Mouse (Mus musculus) G1E-ER4 (cell line): Measurements from ENCODE around the gene Fiz1. TPM values are rescaled to one million over a fixed set of nuclear protein-coding genes. Genes with fewer than 3 reads are reported as not detected.

ENCODE experiments used
- GATA1 ChIP-seq: IDR thresholded peaks from one replicate; pipeline ENCODE4 v1.8.0; 2012; ENCODE audit warnings: low read length, inconsistent platforms
- polyA plus RNA-seq: library from polyadenylated mRNA; stranded (reverse); fragments of >175 nt; gene quantifications from 2 replicates; pipeline ENCODE4 v1.2.3, GENCODE M21; 2012

Fiz1 gene
- polyA plus RNA-seq, 1 experiment: 91.3 TPM

DNA sequence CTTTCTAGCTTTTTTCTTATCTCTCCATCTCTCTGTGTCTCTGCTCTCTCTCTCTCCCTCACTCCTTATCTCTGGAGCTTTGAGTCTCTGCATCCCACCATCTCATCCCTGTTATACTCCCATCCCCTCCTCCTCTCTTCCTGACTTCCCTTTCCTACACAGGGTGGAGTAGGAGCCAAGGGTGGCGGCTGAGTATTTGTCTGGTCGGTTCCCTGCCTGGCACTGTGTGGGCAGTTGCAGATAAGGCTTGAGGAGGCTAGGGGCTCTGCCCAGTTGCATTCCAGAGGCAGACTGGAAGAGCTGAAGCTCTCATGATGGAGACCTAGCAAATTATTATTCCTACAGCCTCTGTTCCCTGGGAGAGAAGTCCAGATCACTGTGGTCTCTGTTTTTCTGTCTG, 26.2 kb downstream of the Fiz1 start:
- no peak for TF ChIP-seq GATA1

DNA sequence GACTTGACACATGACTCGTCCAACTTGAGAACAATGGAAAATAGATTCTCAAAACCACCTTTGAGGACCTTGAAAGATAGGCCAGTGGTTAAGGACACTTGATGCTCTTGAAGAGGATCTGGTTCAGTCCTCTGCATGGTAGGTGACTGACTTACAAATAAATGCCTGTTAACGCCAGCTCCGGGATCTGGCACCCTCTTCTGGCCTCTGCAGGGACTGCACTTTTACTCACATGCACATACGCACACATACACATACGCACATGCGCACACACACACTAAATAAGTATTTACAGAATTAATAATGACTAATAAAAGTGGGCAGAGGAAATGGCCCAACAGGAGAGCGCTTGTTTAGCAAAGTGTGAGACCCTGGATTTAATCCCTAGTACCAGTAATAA, 37.7 kb downstream of the Fiz1 start:
- TF ChIP-seq GATA1: no peak

DNA sequence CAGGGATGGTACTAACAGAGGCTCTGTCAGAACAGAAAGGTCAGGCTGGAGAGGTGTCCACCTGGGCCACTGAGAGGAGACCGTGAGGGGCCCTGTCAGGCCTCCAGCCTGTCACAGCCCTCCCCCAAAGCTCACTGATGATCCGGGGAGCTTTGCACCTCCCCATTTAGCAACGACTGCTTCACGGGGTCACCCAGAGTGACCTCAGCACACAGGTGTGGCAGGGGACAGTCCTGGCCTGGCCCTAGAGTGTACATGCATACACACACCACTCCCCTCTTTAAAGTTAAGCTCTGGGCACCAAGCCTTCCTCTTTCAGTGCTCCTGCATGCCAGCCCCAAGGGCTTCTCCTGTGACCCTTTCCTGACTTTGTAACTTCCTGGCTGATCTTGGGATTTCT, 39.0 kb downstream of the Fiz1 start:
- no peak for TF ChIP-seq GATA1

DNA sequence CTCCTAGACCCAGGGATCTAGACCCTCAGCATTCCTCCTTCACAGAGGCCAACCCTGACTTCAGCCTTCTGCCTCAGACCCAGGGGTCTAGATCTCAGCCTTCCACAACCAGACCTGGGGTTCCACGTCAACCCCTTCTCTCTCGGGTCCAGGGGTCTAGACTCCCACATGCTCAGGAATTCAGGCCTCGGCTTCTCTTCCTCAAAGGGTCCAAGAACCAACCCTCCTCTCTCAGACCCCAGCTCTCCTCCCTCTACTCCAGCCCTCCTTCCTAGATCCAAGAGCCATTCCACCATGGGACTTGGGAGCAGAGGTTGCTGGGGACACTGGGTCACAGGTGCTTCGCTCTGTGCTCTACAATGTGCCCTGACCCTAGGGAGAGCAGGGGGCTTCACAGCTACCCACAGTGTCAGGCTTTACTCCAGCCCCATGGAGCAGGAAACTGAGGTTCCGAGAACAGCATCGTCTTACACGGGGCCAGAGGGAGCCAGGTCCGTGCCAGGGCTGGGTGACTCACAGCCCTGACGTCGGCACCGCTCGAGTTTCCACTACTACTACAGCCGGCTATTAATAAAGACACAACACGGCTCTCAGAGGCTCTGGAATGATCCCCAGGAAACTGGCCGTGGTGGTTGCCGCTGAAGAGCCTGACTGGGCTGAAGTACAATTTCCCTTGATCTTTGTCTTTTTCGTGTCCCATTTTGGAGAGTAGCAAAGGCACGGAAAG, 42.0 kb downstream of the Fiz1 start:
- no peak for TF ChIP-seq GATA1

DNA sequence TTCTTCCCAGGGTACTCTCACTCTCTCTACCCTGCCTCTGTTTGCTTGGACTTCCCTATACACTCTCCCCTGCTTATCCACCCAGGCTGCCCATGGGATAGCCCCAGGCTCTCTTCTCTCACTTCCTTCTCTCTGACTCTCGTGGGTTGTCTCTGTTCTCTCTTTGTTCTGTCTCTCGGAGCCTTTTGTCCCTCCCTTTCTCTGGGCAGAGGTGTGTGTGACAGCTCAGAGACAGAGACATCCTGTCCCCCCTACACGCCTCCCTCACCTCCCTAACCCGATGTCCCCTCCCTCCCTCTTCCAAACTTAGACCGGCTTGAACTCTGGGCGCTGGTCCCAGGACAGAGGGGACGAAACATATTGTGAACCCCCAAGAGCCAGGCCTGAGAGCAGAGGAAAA, 42.8 kb downstream of the Fiz1 start:
- no peak for TF ChIP-seq GATA1

DNA sequence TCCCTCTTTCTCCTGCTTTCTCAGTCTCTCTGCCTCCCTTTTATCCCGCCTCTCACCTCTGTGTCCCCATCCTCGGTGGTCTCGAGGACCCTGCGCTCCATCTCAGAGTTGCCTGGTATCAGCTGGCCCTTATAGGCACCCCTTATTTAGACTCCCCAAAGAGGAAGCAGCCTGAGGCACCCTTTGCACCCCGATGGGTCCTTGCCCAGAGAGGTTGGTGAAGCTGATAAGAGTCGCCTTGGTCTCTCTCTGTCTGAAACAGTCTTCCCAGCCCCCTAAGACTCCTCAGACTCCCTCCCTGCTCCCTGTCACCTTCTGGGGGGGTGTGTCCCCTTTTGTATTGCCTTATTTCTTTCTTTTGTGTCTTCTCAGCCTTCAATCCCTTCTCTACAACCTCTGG, 43.4 kb downstream of the Fiz1 start, which contains the start of gene Sbk3:
Gene Sbk3, minus strand, starts transcription at position 101 of the 400 bp plus-strand sequence.
- TF ChIP-seq GATA1: no peak

DNA sequence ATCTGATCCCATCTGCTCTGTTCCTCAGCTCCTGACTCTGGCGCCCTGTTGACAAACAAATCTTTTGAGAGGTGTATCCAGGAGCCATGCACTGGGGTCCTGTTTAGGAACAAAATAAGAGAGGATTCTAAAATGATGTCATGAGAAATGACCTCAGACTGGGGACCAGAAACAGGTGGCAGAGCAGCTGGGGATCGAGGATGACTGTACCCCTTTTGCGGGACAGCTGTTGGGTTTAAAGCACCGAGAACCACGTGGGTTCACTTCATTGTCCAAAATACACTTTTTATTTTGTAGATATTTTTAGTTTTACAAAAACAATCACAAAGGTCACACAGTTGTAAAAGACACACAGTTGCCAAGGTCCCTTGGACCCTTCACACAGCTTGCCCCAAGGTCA, 49.5 kb downstream of the Fiz1 start:
- TF ChIP-seq GATA1: no peak

DNA sequence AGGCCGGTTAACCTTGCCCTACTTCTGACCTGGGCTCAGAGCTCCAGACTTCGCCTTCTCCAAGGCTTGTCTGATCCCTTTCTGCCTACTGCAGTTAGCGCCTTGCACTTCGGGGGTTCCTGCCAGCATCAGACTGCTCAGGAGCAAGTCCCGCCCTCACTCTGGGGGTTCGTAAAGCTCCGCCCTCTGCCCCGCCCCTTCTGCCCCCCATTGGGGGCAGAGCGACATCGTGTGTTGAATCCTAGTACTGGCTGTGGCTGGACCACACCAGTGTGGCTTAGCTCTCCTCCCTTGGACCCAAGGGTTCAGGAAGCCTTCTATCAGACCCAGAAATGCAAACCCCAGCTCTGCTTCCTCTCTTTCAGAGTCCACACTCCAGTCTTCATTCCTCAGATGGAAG, 50.2 kb downstream of the Fiz1 start, which contains the start of gene Sbk2:
Gene Sbk2, minus strand, starts transcription at position 135 of the 400 bp plus-strand sequence.
- TF ChIP-seq GATA1: no peak

DNA sequence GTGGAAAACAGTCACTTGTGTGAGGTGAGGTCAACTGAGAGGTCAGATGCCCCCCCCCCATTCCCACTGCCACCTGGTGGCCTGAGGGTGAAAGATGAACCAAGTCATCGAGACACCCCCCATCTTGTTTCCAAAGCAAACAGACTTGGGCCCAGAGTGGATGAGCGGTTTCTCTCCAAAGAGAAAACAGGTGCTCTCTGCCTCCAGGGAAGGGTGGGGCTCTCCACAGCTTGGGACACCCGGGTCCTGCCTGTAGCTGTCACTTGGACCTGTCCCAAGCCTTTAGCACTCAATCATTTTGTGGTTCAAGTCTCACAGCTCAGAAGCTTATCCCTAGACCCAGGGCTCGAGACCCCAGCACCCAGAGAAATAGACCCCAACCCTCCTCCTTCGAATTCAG, 51.0 kb downstream of the Fiz1 start:
- no peak for TF ChIP-seq GATA1

DNA sequence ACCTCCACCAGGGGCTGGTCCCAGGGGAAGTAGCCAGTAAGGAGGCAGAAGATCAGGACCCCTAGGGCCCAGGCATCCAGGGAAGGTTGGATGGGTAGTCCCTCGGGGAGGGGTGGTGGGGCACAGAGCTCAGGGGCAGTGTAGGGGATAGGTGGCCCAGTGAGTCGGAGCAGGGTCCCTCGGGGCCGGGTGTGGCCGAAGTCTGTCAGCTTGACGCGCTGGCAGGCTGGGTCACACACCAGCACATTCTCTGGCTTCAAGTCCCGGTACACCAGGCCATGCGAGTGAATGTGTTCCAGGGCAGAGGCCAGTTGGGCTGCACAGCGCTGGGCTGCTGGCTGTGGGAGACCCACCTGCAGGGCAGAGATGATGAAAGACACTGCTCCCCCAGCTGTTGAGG, 57.1 kb downstream of the Fiz1 start:
- no peak for TF ChIP-seq GATA1

Other genes starting within 250 kb of the Fiz1 start
- not detected in 2 replicates for gene Fam71e2, start 243.4 kb downstream of the Fiz1 start, polyA plus RNA-seq
- 0.51 and 0.60 TPM in 2 replicates for gene Il11, start 231.8 kb downstream of the Fiz1 start, polyA plus RNA-seq
- gene Tmem190, start 231.8 kb downstream of the Fiz1 start, polyA plus RNA-seq: 0.12 TPM in 1 of 2 replicates, not detected in the other
- 128 and 187 TPM in 2 replicates for gene Tmem238, start 225.0 kb downstream of the Fiz1 start, polyA plus RNA-seq
- gene Rpl28, start 221.8 kb downstream of the Fiz1 start, polyA plus RNA-seq: 12,006 and 12,218 TPM in 2 replicates
- gene Ube2s, start 202.1 kb downstream of the Fiz1 start, polyA plus RNA-seq: 434 and 528 TPM in 2 replicates
- not detected in 2 replicates for gene Shisa7, start 170.0 kb downstream of the Fiz1 start, polyA plus RNA-seq
- 11.3 and 13.0 TPM in 2 replicates for gene Isoc2b, start 144.4 kb downstream of the Fiz1 start, polyA plus RNA-seq
- 10.8 and 31.1 TPM in 2 replicates for gene Isoc2a, start 137.5 kb downstream of the Fiz1 start, polyA plus RNA-seq
- not detected in 2 replicates for gene Gm36210, start 108.2 kb downstream of the Fiz1 start, polyA plus RNA-seq
- 57.2 and 60.0 TPM in 2 replicates for gene Zfp628, start 99.5 kb downstream of the Fiz1 start, polyA plus RNA-seq
- 1.8 TPM in 2 replicates for gene Nat14, start 92.7 kb downstream of the Fiz1 start, polyA plus RNA-seq
- 0.05 TPM in 2 replicates for gene Ssc5d, start 88.9 kb downstream of the Fiz1 start, polyA plus RNA-seq
- gene Sbk2, start 50.3 kb downstream of the Fiz1 start, polyA plus RNA-seq: not detected in 2 replicates
- gene Sbk3, start 43.5 kb downstream of the Fiz1 start, polyA plus RNA-seq: not detected in 2 replicates
- gene Zfp579, start 18.5 kb downstream of the Fiz1 start, polyA plus RNA-seq: 0.04 and 0.05 TPM in 2 replicates
- gene Zfp524, start 282 bp downstream of the Fiz1 start, polyA plus RNA-seq: 56.5 and 78.4 TPM in 2 replicates
- gene Gm44973, start 799 bp upstream of the Fiz1 start, polyA plus RNA-seq: 15.3 TPM in 1 of 2 replicates, not detected in the other
- 146 and 194 TPM in 2 replicates for gene Zfp865, start 5.7 kb upstream of the Fiz1 start, polyA plus RNA-seq
- gene Ccdc106, start 5.9 kb upstream of the Fiz1 start, polyA plus RNA-seq: 0.64 and 0.82 TPM in 2 replicates
- not detected in 2 replicates for gene 4632433K11Rik, start 19.4 kb upstream of the Fiz1 start, polyA plus RNA-seq
- gene Zfp784, start 23.7 kb upstream of the Fiz1 start, polyA plus RNA-seq: 2.9 and 3.1 TPM in 2 replicates
- 0.73 and 0.90 TPM in 2 replicates for gene Zfp580, start 36.8 kb upstream of the Fiz1 start, polyA plus RNA-seq
- gene U2af2, start 47.4 kb upstream of the Fiz1 start, polyA plus RNA-seq: 496 and 534 TPM in 2 replicates
- gene Epn1, start 65.5 kb upstream of the Fiz1 start, polyA plus RNA-seq: 1,467 and 1,596 TPM in 2 replicates
- gene Rfpl4, start 102.3 kb upstream of the Fiz1 start, polyA plus RNA-seq: not detected in 2 replicates
- 0.44 and 0.48 TPM in 2 replicates for gene Rasl2-9, start 111.3 kb upstream of the Fiz1 start, polyA plus RNA-seq
- gene Vmn1r55, start 135.0 kb upstream of the Fiz1 start, polyA plus RNA-seq: not detected in 2 replicates
- not detected in 2 replicates for gene Vmn1r56, start 182.1 kb upstream of the Fiz1 start, polyA plus RNA-seq
- not detected in 2 replicates for gene Vmn1r57, start 203.8 kb upstream of the Fiz1 start, polyA plus RNA-seq